Mouse (Mus musculus) limb, embryonic 14.5 days (tissue): ENCODE data around the gene Ube2d3. TPM values are rescaled to one million over a fixed set of nuclear protein-coding genes. Genes with fewer than 3 reads are reported as not detected.

Experiments
- ATAC-seq: fragments of 200-750 bp; cut with Nextera tagmentation; 2 replicates; pipeline ENCODE4 v1.8.0; 2017; ENCODE audit warnings: low read depth, moderate number of reproducible peaks, moderate TSS enrichment; ENCODE audit not compliant: low FRiP score
- DNase-seq: peaks from one replicate; pipeline ENCODE4 v3.0.0-alpha.2; 2015; ENCODE audit warnings: low spot score
- H3K27ac ChIP-seq: fragments of 300-500 bp; sonication (generic); replicated peaks from 2 replicates; pipeline ENCODE4 v1.5.1; 2014; ENCODE audit warnings: low read depth, mild to moderate bottlenecking, low read length, moderate library complexity, mixed read lengths
- H3K27me3 ChIP-seq: fragments of 300-500 bp; sonication (generic); 2 replicates; pipeline ENCODE4 v1.6.1; 2014; ENCODE audit warnings: low read length, mixed read lengths; ENCODE audit not compliant: control insufficient read depth, insufficient read depth
- H3K36me3 ChIP-seq: fragments of 300-500 bp; sonication (generic); 2 replicates; pipeline ENCODE4 v1.6.1; 2014; ENCODE audit warnings: mild to moderate bottlenecking, low read length, moderate library complexity, mixed read lengths; ENCODE audit not compliant: control insufficient read depth, insufficient read depth
- H3K4me1 ChIP-seq: fragments of 300-500 bp; sonication (generic); 2 replicates; pipeline ENCODE4 v1.6.1; 2014; ENCODE audit warnings: antibody characterized with exemption, low read length, mixed read lengths; ENCODE audit not compliant: control insufficient read depth, insufficient read depth
- H3K4me2 ChIP-seq: fragments of 300-500 bp; sonication (generic); replicated peaks from 2 replicates; pipeline ENCODE4 v1.6.1; 2014; ENCODE audit warnings: low read depth, mild to moderate bottlenecking, low read length, moderate library complexity; ENCODE audit not compliant: severe bottlenecking
- H3K4me3 ChIP-seq: fragments of 300-500 bp; sonication (generic); replicated peaks from 2 replicates; pipeline ENCODE4 v1.5.1; 2014; ENCODE audit warnings: low read length
- H3K9ac ChIP-seq: fragments of 300-500 bp; sonication (generic); 2 replicates; pipeline ENCODE4 v1.6.1; 2014; ENCODE audit warnings: mild to moderate bottlenecking, low read depth, low read length, moderate library complexity; ENCODE audit not compliant: severe bottlenecking
- H3K9me3 ChIP-seq: fragments of 300-500 bp; sonication (generic); 2 replicates; pipeline ENCODE4 v1.6.1; 2016; ENCODE audit warnings: low read length; ENCODE audit not compliant: control insufficient read depth
- POLR2A ChIP-seq: fragments of 200-500 bp; IDR thresholded peaks from 2 replicates; pipeline ENCODE4 v1.8.0; 2012; ENCODE audit warnings: inconsistent platforms, mild to moderate bottlenecking, moderate library complexity, borderline replicate concordance; ENCODE audit not compliant: insufficient read depth, insufficient read length; ENCODE audit errors: extremely low read depth
- WGBS: fragments of 180-500 bp; shearing (Covaris S2); extraction: QIAGEN DNeasy Blood & Tissue Kit; methylation state at CpG from one replicate; pipeline ENCODE4 v1.1.7; 2014; 5-methylcytosine and 5-hydroxymethylcytosine counted together
- polyA plus RNA-seq, 2 experiments: library from polyadenylated mRNA; depleted of rRNA in 1 of 2; stranded (reverse) in 1 of 2; unstranded in 1 of 2; fragments of >200 nt; fragmentation: Nextera tagmentation in 1 of 2; extraction: Ambion mirVana in 1 of 2; gene quantifications; 2 replicates each; pipeline versions ENCODE4 v1.2.1 to v1.2.3; 2012 to 2014

The Ube2d3 gene
- polyA plus RNA-seq, 2 experiments: 376 to 518 TPM

- Histone ChIP-seq H3K36me3 (peaks cover 36% of the 10 kb centered on the region), H3K4me2 (no peak overlapping the region), H3K4me1 (peaks cover 3% of the 10 kb centered on the region; the same call in 1 of the 2 replicates), H3K4me3 (no peak overlapping the region), H3K27ac (no peak overlapping the region), H3K27me3 (no peaks in the 10 kb centered on the region), H3K9ac (no peak overlapping the region), H3K9me3 (no peaks in the 10 kb centered on the region)
- ATAC-seq (no peak), DNase-seq (no peak)
- no peak for TF ChIP-seq POLR2A
These were observed 7.0 kb downstream of the Ube2d3 start for GRCm38 (mm10) chr3:135444930-135445329.

GRCm38 (mm10) chr3:135458981-135459380 is 21.0 kb downstream of the Ube2d3 start:
- no peak overlapping the region for H3K4me2 ChIP-seq
- H3K4me1 ChIP-seq: no peaks in the 10 kb centered on the region
- no peak overlapping the region for H3K27ac ChIP-seq
- H3K4me3 ChIP-seq: no peak overlapping the region
- no peak overlapping the region for H3K9ac ChIP-seq
- DNase-seq (no peak), ATAC-seq (no peak)
- peaks cover 68% of the 10 kb centered on the region for H3K36me3 ChIP-seq
- no peaks in the 10 kb centered on the region for H3K27me3 ChIP-seq
- no peak for TF ChIP-seq POLR2A
- no peaks in the 10 kb centered on the region for H3K9me3 ChIP-seq

GRCm38 (mm10) chr3:135468402-135468801 is 30.5 kb downstream of the Ube2d3 start:
- TF ChIP-seq POLR2A: no peak
- H3K4me1 ChIP-seq: peaks cover 15% of the 10 kb centered on the region
- no peaks in the 10 kb centered on the region for H3K27me3 ChIP-seq
- H3K4me2 ChIP-seq: no peak overlapping the region
- H3K36me3 ChIP-seq: peaks cover 19% of the 10 kb centered on the region
- ATAC-seq (no peak), DNase-seq (peak; percentile 29)
- no peak overlapping the region for H3K4me3 ChIP-seq
- no peak overlapping the region for H3K27ac ChIP-seq
- no peak overlapping the region for H3K9ac ChIP-seq
- H3K9me3 ChIP-seq: no peaks in the 10 kb centered on the region
- WGBS: 44% methylated on average over 1 of the region's 1 CpGs

GRCm38 (mm10) chr3:135469146-135469545 is 31.2 kb downstream of the Ube2d3 start:
- H3K4me2 ChIP-seq: no peak overlapping the region
- H3K27me3 ChIP-seq: no peaks in the 10 kb centered on the region
- no peaks in the 10 kb centered on the region for H3K9me3 ChIP-seq
- H3K4me3 ChIP-seq: no peak overlapping the region
- no peak overlapping the region for H3K9ac ChIP-seq
- WGBS: 53% methylated on average over 3 of the region's 3 CpGs
- TF ChIP-seq POLR2A: no peak
- H3K27ac ChIP-seq: no peak overlapping the region
- H3K4me1 ChIP-seq: peaks cover 15% of the 10 kb centered on the region
- DNase-seq (no peak), ATAC-seq (no peak)
- H3K36me3 ChIP-seq: peaks cover 14% of the 10 kb centered on the region; the same call in 1 of the 2 replicates

- DNase-seq (peak; percentile 77), ATAC-seq (peak; percentile 69; the same call in 1 of the 2 replicates)
- Histone ChIP-seq H3K9ac (no peak overlapping the region), H3K4me2 (no peak overlapping the region; the same call in 1 of the 2 replicates), H3K9me3 (no peaks in the 10 kb centered on the region), H3K27me3 (no peaks in the 10 kb centered on the region), H3K4me3 (no peak overlapping the region), H3K4me1 (peaks cover 15% of the 10 kb centered on the region), H3K36me3 (peaks cover 6% of the 10 kb centered on the region; the same call in 1 of the 2 replicates), H3K27ac (peak overlapping the region; percentile 55; the same call in 1 of the 2 replicates)
- no peak for TF ChIP-seq POLR2A
- 13% methylated on average over 4 of the region's 4 CpGs for WGBS
These were observed 32.0 kb downstream of the Ube2d3 start for GRCm38 (mm10) chr3:135469974-135470373.

- Histone ChIP-seq H3K4me1 (peaks cover 15% of the 10 kb centered on the region), H3K4me3 (no peak overlapping the region), H3K27me3 (no peaks in the 10 kb centered on the region), H3K9me3 (no peaks in the 10 kb centered on the region), H3K27ac (no peak overlapping the region), H3K4me2 (no peak overlapping the region), H3K9ac (no peak overlapping the region), H3K36me3 (peaks cover 4% of the 10 kb centered on the region; the same call in 1 of the 2 replicates)
- ATAC-seq (no peak), DNase-seq (no peak)
- TF ChIP-seq POLR2A: no peak
- 76% methylated on average over 1 of the region's 1 CpGs for WGBS
These were observed 32.9 kb downstream of the Ube2d3 start for GRCm38 (mm10) chr3:135470823-135471222.
